Mouse (Mus musculus): ENCODE results near the gene Rasal2. TPM values are rescaled to one million over a fixed set of nuclear protein-coding genes. Genes with fewer than 3 reads are reported as not detected.

Rasal2 gene
- polyA plus RNA-seq, 1 experiment from 2014 or later = 49.2 TPM

DNA sequence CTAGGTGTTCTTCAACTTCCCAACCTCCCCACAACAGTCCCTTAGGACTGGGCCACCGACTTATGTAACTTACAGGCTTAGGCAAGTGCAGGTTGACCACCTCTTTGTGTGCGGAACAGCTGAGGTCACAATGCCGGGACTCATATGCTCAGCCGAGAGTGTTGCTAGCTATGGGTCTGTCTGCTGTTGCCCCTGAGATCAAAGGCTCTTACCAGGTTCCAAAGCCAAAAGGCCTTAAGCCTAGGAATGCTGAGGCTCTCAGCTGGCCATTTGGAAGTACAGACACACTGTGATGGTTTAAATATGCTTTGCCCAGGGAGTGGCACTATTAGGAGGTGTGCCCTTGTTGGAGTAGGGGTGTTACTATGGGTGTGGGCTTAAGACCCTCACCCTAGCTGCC is 303.8 kb downstream of the Rasal2 start, which contains the start of gene Tex35:
Gene Tex35 (minus strand): TSS at position 101 of the 400 bp plus-strand sequence.
- H3K9me3 ChIP-seq = no peaks in the 10 kb centered on the region
- no peak within 1 kb of the TSS for H3K27ac ChIP-seq
- WGBS = 93% methylated on average over 4 of the region's 4 CpGs
- H3K4me2 ChIP-seq (replicated peaks) = no peak within 1 kb of the TSS
- no peaks in the 10 kb centered on the region for H3K4me1 ChIP-seq (replicated peaks)
- no peak within 1 kb of the TSS for H3K4me3 ChIP-seq (replicated peaks)
- no peak for ATAC-seq
- H3K9ac ChIP-seq (replicated peaks) = no peak within 1 kb of the TSS
- no peaks in the 10 kb centered on the region for H3K36me3 ChIP-seq
- no peaks in the 10 kb centered on the region for H3K27me3 ChIP-seq

DNA sequence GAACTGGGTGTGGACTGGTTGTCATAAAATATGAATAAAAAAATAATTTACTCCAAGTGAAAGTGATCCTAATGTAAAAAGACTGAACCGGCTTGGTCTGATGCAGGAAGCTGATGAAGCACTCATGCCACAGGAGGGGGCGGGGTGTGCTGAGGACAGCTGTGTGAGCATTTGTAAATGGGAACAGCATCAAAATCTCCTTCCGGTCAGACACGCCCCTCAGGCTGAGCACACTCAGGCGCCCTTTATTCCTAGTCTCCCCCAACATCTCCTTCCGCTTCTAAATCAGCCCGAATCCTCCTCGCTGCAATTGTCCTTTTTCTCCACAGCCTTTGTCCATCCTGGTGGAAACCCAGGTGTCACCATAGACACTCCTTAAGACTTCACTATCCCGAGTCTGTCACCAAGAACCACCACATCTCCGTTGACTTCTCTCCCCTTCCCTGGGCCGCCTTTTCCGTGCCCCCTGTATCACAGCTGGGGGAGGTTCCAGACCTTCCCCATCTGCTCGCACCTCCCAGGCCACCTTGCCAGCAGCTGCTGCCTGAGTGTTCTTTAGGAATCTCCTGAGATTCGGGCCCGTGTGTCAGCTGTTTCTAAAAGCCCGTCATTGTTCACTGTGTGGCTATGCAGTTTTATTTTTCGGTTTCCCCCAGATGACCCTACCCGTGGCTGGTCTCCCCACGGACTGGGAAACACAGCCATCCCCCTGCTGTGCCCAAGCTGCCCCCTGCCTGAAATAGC is 311.1 kb downstream of the Rasal2 start:
- peak; percentile 92 for ATAC-seq
- peak overlapping the region; percentile 88 for H3K27ac ChIP-seq
- H3K4me3 ChIP-seq (replicated peaks) = peak overlapping the region; percentile 28
- 11% methylated on average over 19 of the region's 19 CpGs for WGBS
- peak overlapping the region; percentile 56 for H3K4me2 ChIP-seq (replicated peaks)
- H3K36me3 ChIP-seq = no peaks in the 10 kb centered on the region
- H3K27me3 ChIP-seq = no peaks in the 10 kb centered on the region
- no peaks in the 10 kb centered on the region for H3K9me3 ChIP-seq
- peak overlapping the region; percentile 63 for H3K9ac ChIP-seq (replicated peaks)
- H3K4me1 ChIP-seq (replicated peaks) = peaks cover 10% of the 10 kb centered on the region

DNA sequence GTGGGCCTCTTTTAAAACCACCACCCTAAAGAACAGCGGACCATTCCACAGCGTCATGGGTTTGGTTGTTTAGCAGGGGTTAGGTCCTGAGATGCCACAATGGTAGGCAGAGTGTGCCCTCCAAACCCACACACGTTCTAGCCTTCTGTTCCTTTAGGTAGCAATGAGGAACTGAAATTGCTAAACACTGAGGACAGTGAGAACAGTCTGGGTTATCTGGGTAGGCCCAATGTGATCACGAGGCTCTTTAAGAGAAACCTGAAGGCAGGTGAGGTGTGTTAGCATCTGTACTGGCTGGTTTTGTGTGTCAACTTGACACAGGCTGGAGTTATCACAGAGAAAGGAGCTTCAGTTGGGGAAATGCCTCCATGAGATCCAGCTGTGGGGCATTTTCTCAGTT is 316.9 kb downstream of the Rasal2 start:
- Histone ChIP-seq H3K27me3 (no peaks in the 10 kb centered on the region), H3K9ac (replicated peaks) (no peak overlapping the region), H3K27ac (no peak overlapping the region), H3K36me3 (no peaks in the 10 kb centered on the region), H3K4me1 (replicated peaks) (no peaks in the 10 kb centered on the region; the same call in 1 of the 2 replicates), H3K4me3 (replicated peaks) (no peak overlapping the region), H3K4me2 (replicated peaks) (no peak overlapping the region), H3K9me3 (peaks cover 5% of the 10 kb centered on the region; the same call in 1 of the 2 replicates)
- ATAC-seq = no peak
- 89% methylated on average over 4 of the region's 4 CpGs for WGBS

DNA sequence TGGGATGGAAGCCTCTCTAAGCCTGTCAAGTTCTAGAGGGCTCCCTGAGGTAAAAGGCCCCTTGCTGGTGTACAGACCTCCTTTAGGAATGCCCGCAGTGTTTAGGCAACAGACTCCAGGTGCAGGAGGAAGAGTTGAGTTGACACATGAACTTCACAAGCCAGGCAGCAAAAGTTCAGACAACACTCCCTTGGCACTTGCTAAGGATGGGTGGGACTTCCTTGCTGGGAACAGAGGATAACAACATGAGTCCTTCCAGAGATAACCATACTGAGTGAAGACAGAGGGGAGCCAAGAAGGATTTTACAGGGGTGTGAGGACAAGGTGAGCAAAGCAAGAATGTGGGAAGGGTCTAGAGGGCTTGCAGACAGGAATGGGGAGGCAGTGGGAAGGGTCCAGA is 319.8 kb downstream of the Rasal2 start:
- no peak overlapping the region for H3K4me3 ChIP-seq (replicated peaks)
- no peak overlapping the region for H3K9ac ChIP-seq (replicated peaks)
- H3K27ac ChIP-seq = no peak overlapping the region
- peaks cover 5% of the 10 kb centered on the region; the same call in 1 of the 2 replicates for H3K9me3 ChIP-seq
- ATAC-seq = no peak
- H3K4me2 ChIP-seq (replicated peaks) = no peak overlapping the region
- no peaks in the 10 kb centered on the region for H3K27me3 ChIP-seq
- WGBS = 93% methylated on average over 1 of the region's 1 CpGs
- H3K4me1 ChIP-seq (replicated peaks) = no peaks in the 10 kb centered on the region
- no peaks in the 10 kb centered on the region for H3K36me3 ChIP-seq

DNA sequence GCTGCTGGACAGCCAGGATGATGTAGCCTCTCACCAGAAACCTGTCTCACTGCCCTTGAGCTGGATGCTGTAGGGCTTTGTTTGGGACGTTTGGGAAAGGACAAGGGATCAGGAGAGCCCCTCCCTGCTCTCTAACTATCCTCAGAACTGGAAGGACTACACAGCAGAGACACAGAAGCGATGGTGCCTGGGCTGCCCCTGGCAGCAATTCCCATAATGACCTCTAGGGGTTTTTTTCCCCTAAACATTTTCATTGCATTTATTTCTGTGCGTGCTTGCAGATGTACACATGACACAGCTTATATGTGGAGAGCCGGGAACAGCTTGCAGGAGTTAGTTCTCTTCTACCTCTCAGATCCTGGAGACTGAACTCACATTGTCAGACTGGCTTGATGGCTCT is 320.3 kb downstream of the Rasal2 start:
- WGBS = 56% methylated on average over 4 of the region's 4 CpGs
- no peak overlapping the region for H3K4me3 ChIP-seq (replicated peaks)
- H3K27ac ChIP-seq = no peak overlapping the region
- no peak for ATAC-seq
- no peaks in the 10 kb centered on the region for H3K27me3 ChIP-seq
- H3K4me2 ChIP-seq (replicated peaks) = no peak overlapping the region
- H3K4me1 ChIP-seq (replicated peaks) = no peaks in the 10 kb centered on the region
- peaks cover 5% of the 10 kb centered on the region; the same call in 1 of the 2 replicates for H3K9me3 ChIP-seq
- H3K36me3 ChIP-seq = no peaks in the 10 kb centered on the region
- H3K9ac ChIP-seq (replicated peaks) = no peak overlapping the region

DNA sequence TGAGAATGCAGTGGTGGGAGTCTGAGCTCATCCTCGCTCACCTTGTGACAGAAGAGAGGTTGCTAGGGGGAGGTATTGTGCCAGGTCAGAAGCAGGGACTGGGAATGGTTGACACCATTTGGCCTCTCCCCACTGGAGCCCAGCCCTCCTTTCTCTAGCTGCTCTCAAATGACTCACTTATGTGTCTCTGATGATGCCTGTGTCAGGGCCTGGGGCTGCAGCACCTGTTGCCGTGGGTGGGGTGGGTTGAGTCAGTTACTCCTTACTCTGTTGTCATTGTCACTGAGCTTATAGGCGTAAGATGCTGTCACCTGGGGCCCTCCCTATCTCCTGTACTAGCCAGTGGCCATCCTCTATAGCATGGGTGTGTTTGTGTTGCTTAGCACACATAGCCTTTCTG is 321.6 kb downstream of the Rasal2 start:
- H3K27ac ChIP-seq = no peak overlapping the region
- H3K4me1 ChIP-seq (replicated peaks) = peaks cover 5% of the 10 kb centered on the region; the same call in 1 of the 2 replicates
- no peak overlapping the region for H3K4me3 ChIP-seq (replicated peaks)
- 86% methylated on average over 3 of the region's 3 CpGs for WGBS
- ATAC-seq = no peak
- peaks cover 5% of the 10 kb centered on the region; the same call in 1 of the 2 replicates for H3K9me3 ChIP-seq
- H3K4me2 ChIP-seq (replicated peaks) = no peak overlapping the region
- no peaks in the 10 kb centered on the region for H3K27me3 ChIP-seq
- H3K36me3 ChIP-seq = no peaks in the 10 kb centered on the region
- no peak overlapping the region for H3K9ac ChIP-seq (replicated peaks)

DNA sequence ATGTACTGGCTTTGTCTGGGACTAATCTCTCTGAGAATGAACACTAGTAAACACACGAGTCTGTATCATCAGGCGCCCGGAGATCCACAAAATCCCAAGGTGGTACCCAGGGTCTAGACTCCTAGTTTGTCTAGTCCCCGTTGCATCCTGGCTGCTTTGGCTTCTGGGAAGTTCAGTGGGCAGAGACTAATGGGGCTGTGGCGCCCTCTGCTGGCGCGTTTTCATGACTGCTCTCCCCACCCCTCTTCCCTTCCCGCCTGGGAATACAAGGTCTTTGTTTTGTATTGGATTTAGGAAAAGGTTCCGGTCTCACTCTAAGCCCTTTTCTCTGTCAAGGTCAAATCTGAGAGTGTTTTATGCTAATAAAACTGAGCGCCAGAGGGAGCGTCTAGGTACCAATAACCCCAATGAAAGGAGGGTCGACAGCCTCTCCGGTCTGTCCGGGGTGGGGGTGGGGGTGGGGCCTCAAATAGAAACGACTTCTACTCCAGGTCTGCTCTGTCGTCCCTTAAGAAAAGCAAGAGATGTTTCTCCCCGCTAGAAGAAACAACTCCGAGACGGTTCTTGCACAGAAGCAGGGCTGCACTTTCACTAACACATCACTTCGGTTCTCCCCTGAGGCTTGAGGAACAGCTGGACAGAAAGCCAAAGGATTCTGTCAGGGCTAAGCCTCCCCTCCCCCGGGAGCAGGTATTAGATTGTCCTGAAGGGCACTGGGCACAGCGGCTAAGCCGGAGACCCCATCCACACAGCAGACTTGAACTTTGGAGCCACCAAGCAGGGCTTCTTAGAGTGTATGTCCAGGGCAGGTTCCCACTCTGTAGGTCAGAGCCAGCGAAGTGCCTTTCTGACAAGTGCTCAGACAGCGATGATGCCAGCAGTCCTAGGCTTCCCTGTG is 326.0 kb downstream of the Rasal2 start:
- H3K4me1 ChIP-seq (replicated peaks) = peaks cover 12% of the 10 kb centered on the region
- 0 out of 2 replicates have a peak overlapping the region, but pooled peaks have one; percentile 39 for H3K27ac ChIP-seq
- 6% methylated on average over 25 of the region's 25 CpGs for WGBS
- no peaks in the 10 kb centered on the region for H3K9me3 ChIP-seq
- peak; percentile 70 for ATAC-seq
- no peaks in the 10 kb centered on the region for H3K36me3 ChIP-seq
- no peaks in the 10 kb centered on the region for H3K27me3 ChIP-seq
- H3K4me3 ChIP-seq (replicated peaks) = peak overlapping the region; percentile 41
- H3K9ac ChIP-seq (replicated peaks) = peak overlapping the region; percentile 59
- H3K4me2 ChIP-seq (replicated peaks) = peak overlapping the region; percentile 57

Other genes starting within 250 kb of the Rasal2 start
- gene Cryzl2, start 46.0 kb upstream of the Rasal2 start, polyA plus RNA-seq (2015; fragmentation: Nextera tagmentation; extraction: Ambion mirVana) = 6.0 and 7.4 TPM in 2 replicates
- gene Sec16b, start 94.1 kb upstream of the Rasal2 start, polyA plus RNA-seq (2015; fragmentation: Nextera tagmentation; extraction: Ambion mirVana) = 0.26 and 0.32 TPM in 2 replicates

All from midbrain, embryonic 13.5 days (tissue).